Mouse (Mus musculus): ENCODE measurements around the gene Add1.

DNA sequence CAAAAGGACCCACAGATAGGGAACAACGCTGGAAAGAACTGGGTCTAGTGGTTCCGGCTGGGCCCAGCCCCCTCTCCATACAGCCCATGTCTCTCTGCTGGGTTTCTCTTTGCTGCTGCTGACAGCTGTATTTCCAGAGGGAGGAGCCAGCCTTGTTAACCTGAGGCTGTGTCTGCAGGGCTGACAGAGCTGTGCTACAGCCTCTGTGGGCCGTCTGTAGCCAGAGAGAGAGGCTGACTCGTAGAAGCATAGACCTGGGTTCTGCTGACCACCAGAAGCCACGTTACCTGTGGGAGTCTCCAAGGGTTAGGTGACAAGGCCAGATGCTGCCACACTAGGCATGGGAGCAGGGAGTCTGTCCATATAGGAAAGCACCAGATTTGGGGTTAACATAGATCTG lies 40.4 kb upstream of the Add1 start:
- TF ChIP-seq CTCF (IDR thresholded peaks at IDR 0.05; ENCODE audit: control insufficient read depth, insufficient read depth, low read length) = no peak
- no peak for TF ChIP-seq POLR2A (IDR thresholded peaks at IDR 0.05; ENCODE audit: borderline replicate concordance, control insufficient read depth, low read depth, low read length)
